Mouse (Mus musculus): ENCODE measurements around the gene Cux2. TPM values are rescaled to one million over a fixed set of nuclear protein-coding genes. Genes with fewer than 3 reads are reported as not detected.

Cux2 gene
- polyA plus RNA-seq, 1 experiment, result 1.2 TPM

- WGBS, result 75% methylated on average over 5 of the region's 5 CpGs
- H3K27ac ChIP-seq (ENCODE audit: control insufficient read depth, insufficient read depth, low read depth, low read length, poor library complexity), result no peak overlapping the region
- TF ChIP-seq POLR2A (IDR thresholded peaks at IDR 0.05; ENCODE audit: borderline replicate concordance, control insufficient read depth, low read depth, low read length), result no peak
- TF ChIP-seq CTCF (IDR thresholded peaks at IDR 0.05; ENCODE audit: control insufficient read depth, insufficient read depth, low read length), result no peak
- no peak overlapping the region for H3K4me3 ChIP-seq (replicated peaks; ENCODE audit: control insufficient read depth, low read depth, low read length)
- peaks cover 3% of the 10 kb centered on the region; the same call in 1 of the 2 replicates for H3K4me1 ChIP-seq (ENCODE audit: control insufficient read depth, insufficient read depth, low read length)
Observed at GRCm38 (mm10) chr5:121821116-121821515, 228.8 kb downstream of the Cux2 start.

- TF ChIP-seq POLR2A (IDR thresholded peaks at IDR 0.05; ENCODE audit: borderline replicate concordance, control insufficient read depth, low read depth, low read length) (no peak), CTCF (IDR thresholded peaks at IDR 0.05; ENCODE audit: control insufficient read depth, insufficient read depth, low read length) (no peak)
- Histone ChIP-seq H3K4me3 (replicated peaks; ENCODE audit: control insufficient read depth, low read depth, low read length) (no peak overlapping the region), H3K27ac (ENCODE audit: control insufficient read depth, insufficient read depth, low read depth, low read length, poor library complexity) (no peak overlapping the region), H3K4me1 (ENCODE audit: control insufficient read depth, insufficient read depth, low read length) (peaks cover 3% of the 10 kb centered on the region; the same call in 1 of the 2 replicates)
- 55% methylated on average over 3 of the region's 3 CpGs for WGBS
Observed at GRCm38 (mm10) chr5:121820657-121821056, 229.2 kb downstream of the Cux2 start.

GRCm38 (mm10) chr5:121820161-121820560 lies 229.7 kb downstream of the Cux2 start:
- Histone ChIP-seq H3K27ac (ENCODE audit: control insufficient read depth, insufficient read depth, low read depth, low read length, poor library complexity) (no peak overlapping the region), H3K4me1 (ENCODE audit: control insufficient read depth, insufficient read depth, low read length) (peaks cover 3% of the 10 kb centered on the region; the same call in 1 of the 2 replicates), H3K4me3 (replicated peaks; ENCODE audit: control insufficient read depth, low read depth, low read length) (no peak overlapping the region)
- no peak for TF ChIP-seq POLR2A (IDR thresholded peaks at IDR 0.05; ENCODE audit: borderline replicate concordance, control insufficient read depth, low read depth, low read length)
- TF ChIP-seq CTCF (IDR thresholded peaks at IDR 0.05; ENCODE audit: control insufficient read depth, insufficient read depth, low read length), result no peak
- WGBS, result 33% methylated on average over 2 of the region's 2 CpGs

GRCm38 (mm10) chr5:121819559-121819958 lies 230.3 kb downstream of the Cux2 start:
- H3K4me1 ChIP-seq (ENCODE audit: control insufficient read depth, insufficient read depth, low read length), result peaks cover 3% of the 10 kb centered on the region; the same call in 1 of the 2 replicates
- WGBS, result 9% methylated on average over 5 of the region's 5 CpGs
- no peak overlapping the region for H3K4me3 ChIP-seq (replicated peaks; ENCODE audit: control insufficient read depth, low read depth, low read length)
- TF ChIP-seq POLR2A (IDR thresholded peaks at IDR 0.05; ENCODE audit: borderline replicate concordance, control insufficient read depth, low read depth, low read length), result no peak
- no peak for TF ChIP-seq CTCF (IDR thresholded peaks at IDR 0.05; ENCODE audit: control insufficient read depth, insufficient read depth, low read length)
- no peak overlapping the region for H3K27ac ChIP-seq (ENCODE audit: control insufficient read depth, insufficient read depth, low read depth, low read length, poor library complexity)

GRCm38 (mm10) chr5:121818862-121819261 lies 231.0 kb downstream of the Cux2 start:
- WGBS, result 94% methylated on average over 4 of the region's 4 CpGs
- Histone ChIP-seq H3K27ac (ENCODE audit: control insufficient read depth, insufficient read depth, low read depth, low read length, poor library complexity) (no peak overlapping the region), H3K4me1 (ENCODE audit: control insufficient read depth, insufficient read depth, low read length) (peaks cover 3% of the 10 kb centered on the region; the same call in 1 of the 2 replicates), H3K4me3 (replicated peaks; ENCODE audit: control insufficient read depth, low read depth, low read length) (no peak overlapping the region)
- TF ChIP-seq POLR2A (IDR thresholded peaks at IDR 0.05; ENCODE audit: borderline replicate concordance, control insufficient read depth, low read depth, low read length) (no peak), CTCF (IDR thresholded peaks at IDR 0.05; ENCODE audit: control insufficient read depth, insufficient read depth, low read length) (no peak)

- H3K4me1 ChIP-seq (ENCODE audit: control insufficient read depth, insufficient read depth, low read length), result peaks cover 2% of the 10 kb centered on the region; the same call in 1 of the 2 replicates
- TF ChIP-seq CTCF (IDR thresholded peaks at IDR 0.05; ENCODE audit: control insufficient read depth, insufficient read depth, low read length) (no peak), POLR2A (IDR thresholded peaks at IDR 0.05; ENCODE audit: borderline replicate concordance, control insufficient read depth, low read depth, low read length) (no peak; the same call in 1 of the 2 replicates)
- WGBS, result 92% methylated on average over 7 of the region's 7 CpGs
- no peak overlapping the region for H3K27ac ChIP-seq (ENCODE audit: control insufficient read depth, insufficient read depth, low read depth, low read length, poor library complexity)
- H3K4me3 ChIP-seq (replicated peaks; ENCODE audit: control insufficient read depth, low read depth, low read length), result no peak overlapping the region
Observed at GRCm38 (mm10) chr5:121818401-121818800, 231.5 kb downstream of the Cux2 start.

- TF ChIP-seq CTCF (IDR thresholded peaks at IDR 0.05; ENCODE audit: control insufficient read depth, insufficient read depth, low read length) (no peak), POLR2A (IDR thresholded peaks at IDR 0.05; ENCODE audit: borderline replicate concordance, control insufficient read depth, low read depth, low read length) (no peak)
- H3K4me1 ChIP-seq (ENCODE audit: control insufficient read depth, insufficient read depth, low read length), result peaks cover 2% of the 10 kb centered on the region; the same call in 1 of the 2 replicates
- H3K27ac ChIP-seq (ENCODE audit: control insufficient read depth, insufficient read depth, low read depth, low read length, poor library complexity), result no peak overlapping the region
- 89% methylated on average over 9 of the region's 9 CpGs for WGBS
- H3K4me3 ChIP-seq (replicated peaks; ENCODE audit: control insufficient read depth, low read depth, low read length), result no peak overlapping the region
Observed at GRCm38 (mm10) chr5:121817551-121817950, 232.4 kb downstream of the Cux2 start.

GRCm38 (mm10) chr5:121816611-121817010 lies 233.3 kb downstream of the Cux2 start:
- Histone ChIP-seq H3K27ac (ENCODE audit: control insufficient read depth, insufficient read depth, low read depth, low read length, poor library complexity) (no peak overlapping the region), H3K4me1 (ENCODE audit: control insufficient read depth, insufficient read depth, low read length) (peaks cover 2% of the 10 kb centered on the region; the same call in 1 of the 2 replicates), H3K4me3 (replicated peaks; ENCODE audit: control insufficient read depth, low read depth, low read length) (no peak overlapping the region)
- WGBS, result 92% methylated on average over 2 of the region's 2 CpGs
- TF ChIP-seq CTCF (IDR thresholded peaks at IDR 0.05; ENCODE audit: control insufficient read depth, insufficient read depth, low read length) (no peak), POLR2A (IDR thresholded peaks at IDR 0.05; ENCODE audit: borderline replicate concordance, control insufficient read depth, low read depth, low read length) (no peak)
